Mouse (Mus musculus): ENCODE data around the gene Ksr2. TPM values are rescaled to one million over a fixed set of nuclear protein-coding genes. Genes with fewer than 3 reads are reported as not detected.

The Ksr2 gene
- polyA plus RNA-seq (2014; fragmentation: Nextera tagmentation; extraction: Ambion mirVana), result 0.06 and 0.11 TPM in 2 replicates

- peak; percentile 62 for DNase-seq (ENCODE audit: low spot score)
Measured at GRCm38 (mm10) chr5:117413507-117414501, at the start of gene Ksr2. TSS of gene Ksr2 (plus strand) at chr5:117414000.

GRCm38 (mm10) chr5:117364821-117365220 is 49.0 kb upstream of the Ksr2 start:
- no peak for ATAC-seq (ENCODE audit: insufficient number of reproducible peaks, low FRiP score, low TSS enrichment, low read depth)
- 84% methylated on average over 3 of the region's 3 CpGs for WGBS
- peaks cover 9% of the 10 kb centered on the region for H3K4me1 ChIP-seq (ENCODE audit: control insufficient read depth, insufficient read depth, low read length)

More at GRCm38 (mm10) chr5:117413507-117414501, at the start of gene Ksr2:
- Histone ChIP-seq H3K9ac (ENCODE audit: low read length) (peak within 1 kb of the TSS; percentile 22; the same call in 1 of the 2 replicates), H3K27ac (replicated peaks; ENCODE audit: low read depth, low read length) (no peak within 1 kb of the TSS), H3K4me1 (ENCODE audit: control insufficient read depth, insufficient read depth, low read length) (0 out of 2 replicates have a peak, but pooled peaks cover 4% of the 10 kb centered on the region), H3K36me3 (ENCODE audit: control insufficient read depth, insufficient read depth, low read length) (no peaks in the 10 kb centered on the region), H3K9me3 (ENCODE audit: control insufficient read depth, low read length) (no peaks in the 10 kb centered on the region), H3K27me3 (ENCODE audit: control insufficient read depth, insufficient read depth, low read length) (peaks cover 45% of the 10 kb centered on the region), H3K4me3 (ENCODE audit: low read depth, low read length) (peak within 1 kb of the TSS; percentile 55), H3K4me2 (ENCODE audit: low read depth, severe bottlenecking) (peak within 1 kb of the TSS; percentile 97)
- WGBS, result under 1% methylated on average over 72 of the region's 89 CpGs
- 0 out of 2 replicates have a peak, but pooled peaks have one; percentile 13 for ATAC-seq (ENCODE audit: insufficient number of reproducible peaks, low FRiP score, low TSS enrichment, low read depth)

GRCm38 (mm10) chr5:117365904-117366561 is 47.8 kb upstream of the Ksr2 start:
- 94% methylated on average over 13 of the region's 13 CpGs for WGBS
- ATAC-seq (ENCODE audit: insufficient number of reproducible peaks, low FRiP score, low TSS enrichment, low read depth) (no peak), DNase-seq (ENCODE audit: low spot score) (no peak)
- Histone ChIP-seq H3K27me3 (ENCODE audit: control insufficient read depth, insufficient read depth, low read length) (no peaks in the 10 kb centered on the region), H3K36me3 (ENCODE audit: control insufficient read depth, insufficient read depth, low read length) (peaks cover 11% of the 10 kb centered on the region), H3K9ac (ENCODE audit: low read length) (no peak overlapping the region), H3K9me3 (ENCODE audit: control insufficient read depth, low read length) (no peaks in the 10 kb centered on the region), H3K4me1 (ENCODE audit: control insufficient read depth, insufficient read depth, low read length) (no peaks in the 10 kb centered on the region), H3K4me3 (ENCODE audit: low read depth, low read length) (no peak overlapping the region), H3K27ac (replicated peaks; ENCODE audit: low read depth, low read length) (no peak overlapping the region), H3K4me2 (ENCODE audit: low read depth, severe bottlenecking) (no peak overlapping the region)

More at GRCm38 (mm10) chr5:117364821-117365220, 49.0 kb upstream of the Ksr2 start:
- H3K9me3 ChIP-seq (ENCODE audit: control insufficient read depth, low read length), result no peaks in the 10 kb centered on the region
- H3K27me3 ChIP-seq (ENCODE audit: control insufficient read depth, insufficient read depth, low read length), result no peaks in the 10 kb centered on the region
- no peak overlapping the region for H3K4me2 ChIP-seq (ENCODE audit: low read depth, severe bottlenecking)
- H3K36me3 ChIP-seq (ENCODE audit: control insufficient read depth, insufficient read depth, low read length), result peaks cover 9% of the 10 kb centered on the region
- no peak for DNase-seq (ENCODE audit: low spot score)
- no peak overlapping the region for H3K27ac ChIP-seq (replicated peaks; ENCODE audit: low read depth, low read length)
- no peak overlapping the region for H3K4me3 ChIP-seq (ENCODE audit: low read depth, low read length)
- H3K9ac ChIP-seq (ENCODE audit: low read length), result no peak overlapping the region

GRCm38 (mm10) chr5:117367206-117367605 is 46.6 kb upstream of the Ksr2 start:
- 50% methylated on average over 8 of the region's 8 CpGs for WGBS
- Histone ChIP-seq H3K27me3 (ENCODE audit: control insufficient read depth, insufficient read depth, low read length) (no peaks in the 10 kb centered on the region), H3K9ac (ENCODE audit: low read length) (no peak overlapping the region), H3K27ac (replicated peaks; ENCODE audit: low read depth, low read length) (no peak overlapping the region), H3K36me3 (ENCODE audit: control insufficient read depth, insufficient read depth, low read length) (peaks cover 12% of the 10 kb centered on the region), H3K4me3 (ENCODE audit: low read depth, low read length) (no peak overlapping the region), H3K4me2 (ENCODE audit: low read depth, severe bottlenecking) (no peak overlapping the region), H3K4me1 (ENCODE audit: control insufficient read depth, insufficient read depth, low read length) (no peaks in the 10 kb centered on the region), H3K9me3 (ENCODE audit: control insufficient read depth, low read length) (no peaks in the 10 kb centered on the region)
- DNase-seq (ENCODE audit: low spot score) (no peak), ATAC-seq (ENCODE audit: insufficient number of reproducible peaks, low FRiP score, low TSS enrichment, low read depth) (no peak)

GRCm38 (mm10) chr5:117370592-117370991 is 43.2 kb upstream of the Ksr2 start:
- DNase-seq (ENCODE audit: low spot score) (no peak), ATAC-seq (ENCODE audit: insufficient number of reproducible peaks, low FRiP score, low TSS enrichment, low read depth) (no peak)
- H3K4me2 ChIP-seq (ENCODE audit: low read depth, severe bottlenecking), result no peak overlapping the region
- no peaks in the 10 kb centered on the region for H3K4me1 ChIP-seq (ENCODE audit: control insufficient read depth, insufficient read depth, low read length)
- H3K9ac ChIP-seq (ENCODE audit: low read length), result no peak overlapping the region
- H3K9me3 ChIP-seq (ENCODE audit: control insufficient read depth, low read length), result no peaks in the 10 kb centered on the region
- H3K27me3 ChIP-seq (ENCODE audit: control insufficient read depth, insufficient read depth, low read length), result no peaks in the 10 kb centered on the region
- peaks cover 12% of the 10 kb centered on the region for H3K36me3 ChIP-seq (ENCODE audit: control insufficient read depth, insufficient read depth, low read length)
- no peak overlapping the region for H3K27ac ChIP-seq (replicated peaks; ENCODE audit: low read depth, low read length)
- H3K4me3 ChIP-seq (ENCODE audit: low read depth, low read length), result no peak overlapping the region
- WGBS, result 92% methylated on average over 10 of the region's 10 CpGs

GRCm38 (mm10) chr5:117373418-117373817 is 40.4 kb upstream of the Ksr2 start:
- no peak overlapping the region for H3K27ac ChIP-seq (replicated peaks; ENCODE audit: low read depth, low read length)
- no peak overlapping the region for H3K4me3 ChIP-seq (ENCODE audit: low read depth, low read length)
- no peaks in the 10 kb centered on the region for H3K9me3 ChIP-seq (ENCODE audit: control insufficient read depth, low read length)
- H3K9ac ChIP-seq (ENCODE audit: low read length), result no peak overlapping the region
- no peak for DNase-seq (ENCODE audit: low spot score)
- WGBS, result 90% methylated on average over 9 of the region's 9 CpGs
- no peak for ATAC-seq (ENCODE audit: insufficient number of reproducible peaks, low FRiP score, low TSS enrichment, low read depth)
- no peaks in the 10 kb centered on the region for H3K27me3 ChIP-seq (ENCODE audit: control insufficient read depth, insufficient read depth, low read length)
- peaks cover 10% of the 10 kb centered on the region for H3K36me3 ChIP-seq (ENCODE audit: control insufficient read depth, insufficient read depth, low read length)
- no peak overlapping the region for H3K4me2 ChIP-seq (ENCODE audit: low read depth, severe bottlenecking)
- no peaks in the 10 kb centered on the region for H3K4me1 ChIP-seq (ENCODE audit: control insufficient read depth, insufficient read depth, low read length)

- Histone ChIP-seq H3K4me3 (ENCODE audit: low read depth, low read length) (no peak overlapping the region), H3K4me2 (ENCODE audit: low read depth, severe bottlenecking) (no peak overlapping the region), H3K4me1 (ENCODE audit: control insufficient read depth, insufficient read depth, low read length) (no peaks in the 10 kb centered on the region), H3K9ac (ENCODE audit: low read length) (no peak overlapping the region), H3K27me3 (ENCODE audit: control insufficient read depth, insufficient read depth, low read length) (no peaks in the 10 kb centered on the region), H3K27ac (replicated peaks; ENCODE audit: low read depth, low read length) (no peak overlapping the region), H3K36me3 (ENCODE audit: control insufficient read depth, insufficient read depth, low read length) (peaks cover 10% of the 10 kb centered on the region; the same call in 1 of the 2 replicates), H3K9me3 (ENCODE audit: control insufficient read depth, low read length) (no peaks in the 10 kb centered on the region)
- WGBS, result 87% methylated on average over 7 of the region's 7 CpGs
- DNase-seq (ENCODE audit: low spot score), result no peak
- ATAC-seq (ENCODE audit: insufficient number of reproducible peaks, low FRiP score, low TSS enrichment, low read depth), result no peak
Measured at GRCm38 (mm10) chr5:117374372-117375049, 39.3 kb upstream of the Ksr2 start.

- H3K27me3 ChIP-seq (ENCODE audit: control insufficient read depth, insufficient read depth, low read length), result no peaks in the 10 kb centered on the region
- H3K4me3 ChIP-seq (ENCODE audit: low read depth, low read length), result no peak overlapping the region
- peaks cover 11% of the 10 kb centered on the region; the same call in 1 of the 2 replicates for H3K36me3 ChIP-seq (ENCODE audit: control insufficient read depth, insufficient read depth, low read length)
- 86% methylated on average over 11 of the region's 11 CpGs for WGBS
- no peaks in the 10 kb centered on the region for H3K4me1 ChIP-seq (ENCODE audit: control insufficient read depth, insufficient read depth, low read length)
- ATAC-seq (ENCODE audit: insufficient number of reproducible peaks, low FRiP score, low TSS enrichment, low read depth) (no peak), DNase-seq (ENCODE audit: low spot score) (no peak)
- no peak overlapping the region for H3K9ac ChIP-seq (ENCODE audit: low read length)
- no peak overlapping the region for H3K4me2 ChIP-seq (ENCODE audit: low read depth, severe bottlenecking)
- no peak overlapping the region for H3K27ac ChIP-seq (replicated peaks; ENCODE audit: low read depth, low read length)
- no peaks in the 10 kb centered on the region for H3K9me3 ChIP-seq (ENCODE audit: control insufficient read depth, low read length)
Measured at GRCm38 (mm10) chr5:117376331-117376761, 37.5 kb upstream of the Ksr2 start.

All from limb, embryonic 11.5 days (tissue).